Mouse (Mus musculus): Measurements from ENCODE around the gene Wnk2. TPM values are rescaled to one million over a fixed set of nuclear protein-coding genes. Genes with fewer than 3 reads are reported as not detected.
A peak's percentile ranks its signal among the peaks of the same experiment; 100 is the strongest.

Wnk2 gene
- total RNA-seq (2022): 100 to 1,000 TPM; 115 to 126 (median 123) TPM

GRCm38 (mm10) chr13:49147858-49148226 lies at the start of gene Wnk2:
Wnk2 (minus strand) TSS chr13:49148014.
- DNase-seq (ENCODE audit: low spot score in 2 of 2): peak in 1 of 2 experiments; percentile 81

- no peak for DNase-seq (ENCODE audit: low spot score in 2 of 2)
Observed at GRCm38 (mm10) chr13:49196766-49197165, 49.0 kb upstream of the Wnk2 start.

DNA sequence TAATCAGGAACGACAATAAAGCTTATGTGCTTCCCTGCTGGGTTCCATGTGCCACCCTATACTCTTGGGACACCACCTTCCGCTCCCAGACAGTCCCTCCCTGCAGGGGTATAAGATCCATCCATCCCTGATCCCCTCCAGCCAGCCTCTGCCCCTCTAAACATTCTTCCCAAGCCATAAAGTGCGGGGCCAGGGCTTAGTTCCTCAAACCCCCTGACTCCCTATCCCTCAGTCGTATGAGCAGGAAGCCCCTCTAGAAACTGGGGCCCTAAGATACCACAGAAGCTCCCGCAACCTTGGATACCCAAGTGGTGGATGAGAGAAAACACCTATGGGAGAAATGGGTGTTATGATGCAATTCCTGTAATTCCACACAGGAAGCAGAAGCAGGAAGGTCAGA lies 48.4 kb upstream of the Wnk2 start:
- no peak for DNase-seq (ENCODE audit: low spot score in 2 of 2)

DNA sequence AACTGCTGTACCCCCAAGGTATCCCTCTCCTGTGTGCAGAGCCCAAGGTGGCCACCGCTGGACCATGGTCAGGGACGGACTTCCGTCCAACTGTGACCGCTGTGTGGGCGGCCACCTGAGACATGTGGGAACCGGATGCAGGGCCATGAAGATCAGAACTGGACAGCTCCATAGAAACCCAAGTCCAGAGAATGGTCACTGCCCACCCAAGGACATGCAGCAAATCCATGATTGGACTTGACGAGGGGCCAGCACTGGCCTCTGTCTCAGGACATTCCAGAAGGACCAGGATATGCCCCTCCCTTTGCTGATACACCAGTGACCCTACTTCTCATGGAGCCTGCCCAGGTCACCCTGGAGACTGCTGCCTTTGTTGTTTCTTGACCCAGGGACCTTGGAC lies 47.8 kb upstream of the Wnk2 start:
- no peak for DNase-seq (ENCODE audit: low spot score in 2 of 2)

DNA sequence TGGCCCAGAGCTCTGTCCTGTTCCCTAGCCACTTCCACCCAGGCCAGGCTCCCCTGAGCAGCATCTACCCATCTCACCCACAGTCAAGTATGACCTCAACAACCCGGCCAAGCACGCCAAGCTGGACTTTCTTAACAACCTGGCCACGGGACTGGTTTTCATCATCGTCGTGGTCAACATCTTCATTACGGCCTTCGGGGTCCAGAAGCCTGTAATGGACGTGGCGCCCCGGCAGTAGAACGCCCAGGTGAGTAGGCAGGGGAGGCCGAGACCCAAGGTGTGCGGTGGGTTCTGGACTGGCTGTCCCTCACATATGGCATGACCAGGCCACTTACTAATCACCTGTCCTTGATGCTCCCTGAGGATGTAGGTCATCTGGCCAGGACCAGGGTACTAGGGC lies 47.0 kb upstream of the Wnk2 start:
- DNase-seq (ENCODE audit: low spot score in 2 of 2): no peak

DNA sequence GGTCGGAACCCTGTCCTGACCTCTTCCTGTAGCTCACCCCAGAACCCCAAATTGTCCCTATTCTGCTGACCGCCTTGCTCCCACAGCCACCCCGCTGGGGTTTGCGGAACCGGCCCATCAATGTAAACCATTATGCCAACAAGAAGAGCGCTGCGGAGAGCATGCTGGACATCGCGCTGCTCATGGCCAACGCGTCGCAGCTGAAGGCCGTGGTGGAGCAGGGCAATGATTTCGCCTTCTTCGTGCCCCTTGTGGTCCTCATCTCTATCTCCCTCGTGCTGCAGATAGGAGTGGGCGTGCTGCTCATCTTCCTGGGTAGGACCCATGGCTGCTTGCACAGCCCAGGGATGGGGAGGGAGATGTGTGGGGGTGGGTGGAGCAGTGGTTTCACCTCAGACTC lies 45.8 kb upstream of the Wnk2 start:
- DNase-seq (ENCODE audit: low spot score in 2 of 2): no peak

DNA sequence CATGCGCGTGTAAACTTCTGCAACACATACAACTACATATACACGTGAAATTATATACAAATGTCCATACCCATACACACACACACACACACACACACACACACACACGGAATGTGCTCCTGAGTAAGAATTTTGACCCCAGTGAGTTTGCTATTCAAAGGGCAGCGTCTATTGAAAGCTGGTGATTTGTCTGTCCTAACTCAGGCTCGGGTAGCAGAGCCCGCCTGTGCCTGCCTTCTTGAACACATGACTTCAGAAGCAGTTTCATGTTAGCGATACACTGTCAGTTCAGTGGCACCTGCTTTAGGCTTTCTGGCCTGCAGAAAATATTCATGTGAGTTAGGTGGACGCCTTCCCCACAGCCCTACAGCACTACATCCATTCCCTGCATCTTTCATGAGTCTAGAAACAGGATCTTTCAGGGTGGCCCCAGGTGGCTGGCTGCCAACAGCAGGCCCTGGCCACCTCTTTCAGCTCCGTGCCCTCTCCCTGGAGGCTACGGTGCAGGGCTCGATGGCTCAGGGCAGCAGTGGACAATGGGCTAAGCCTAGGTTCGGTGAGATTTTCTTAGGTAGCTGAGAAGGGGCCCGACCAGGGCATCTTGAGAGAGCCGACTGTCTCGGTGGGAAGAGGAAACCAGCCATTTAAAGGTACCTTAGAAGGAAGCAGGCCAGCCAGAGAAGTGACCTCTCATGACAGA lies 44.5 kb upstream of the Wnk2 start:
- DNase-seq (ENCODE audit: low spot score in 2 of 2): no peak

- no peak for DNase-seq (ENCODE audit: low spot score in 2 of 2)
Observed at GRCm38 (mm10) chr13:49191673-49192035, 43.8 kb upstream of the Wnk2 start.

DNA sequence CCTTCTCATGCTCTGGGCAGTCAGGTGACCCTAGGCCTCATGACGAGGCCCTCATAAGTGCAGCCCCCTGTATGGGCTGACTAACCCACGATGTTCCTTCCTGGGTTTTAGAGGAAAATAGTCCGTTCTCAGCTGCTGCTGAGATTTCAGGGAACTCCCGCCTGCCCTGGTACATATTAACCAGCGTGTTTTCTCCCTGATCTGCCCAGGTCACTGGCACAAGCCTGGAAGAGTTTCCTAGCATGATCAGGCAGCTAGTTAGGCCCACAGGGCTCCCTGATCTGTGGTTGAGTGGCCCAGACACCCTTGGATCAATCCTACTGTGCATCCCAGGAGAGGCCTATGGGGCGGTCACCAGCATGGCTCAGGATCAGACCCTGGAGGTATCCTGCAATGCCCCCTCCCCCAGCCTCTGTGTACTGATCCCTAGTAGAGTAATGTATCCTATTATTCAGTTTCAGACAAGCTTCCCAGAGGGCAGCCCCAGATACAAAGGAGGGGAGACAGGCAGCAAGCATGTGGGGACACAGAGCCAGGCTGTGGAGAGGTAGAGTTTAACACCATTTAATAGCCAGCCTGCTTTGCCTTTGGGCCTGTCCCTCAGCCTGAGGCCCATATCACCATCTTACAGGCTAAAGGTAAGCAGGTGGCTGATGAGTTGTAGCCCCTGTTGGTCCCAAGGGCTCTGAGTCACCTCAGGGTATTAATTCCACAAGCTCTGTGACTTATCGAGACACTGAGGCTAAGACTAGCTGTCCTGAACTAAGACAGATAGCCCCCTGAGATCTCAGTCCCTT lies 43.3 kb upstream of the Wnk2 start:
- DNase-seq (ENCODE audit: low spot score in 2 of 2): no peak

DNA sequence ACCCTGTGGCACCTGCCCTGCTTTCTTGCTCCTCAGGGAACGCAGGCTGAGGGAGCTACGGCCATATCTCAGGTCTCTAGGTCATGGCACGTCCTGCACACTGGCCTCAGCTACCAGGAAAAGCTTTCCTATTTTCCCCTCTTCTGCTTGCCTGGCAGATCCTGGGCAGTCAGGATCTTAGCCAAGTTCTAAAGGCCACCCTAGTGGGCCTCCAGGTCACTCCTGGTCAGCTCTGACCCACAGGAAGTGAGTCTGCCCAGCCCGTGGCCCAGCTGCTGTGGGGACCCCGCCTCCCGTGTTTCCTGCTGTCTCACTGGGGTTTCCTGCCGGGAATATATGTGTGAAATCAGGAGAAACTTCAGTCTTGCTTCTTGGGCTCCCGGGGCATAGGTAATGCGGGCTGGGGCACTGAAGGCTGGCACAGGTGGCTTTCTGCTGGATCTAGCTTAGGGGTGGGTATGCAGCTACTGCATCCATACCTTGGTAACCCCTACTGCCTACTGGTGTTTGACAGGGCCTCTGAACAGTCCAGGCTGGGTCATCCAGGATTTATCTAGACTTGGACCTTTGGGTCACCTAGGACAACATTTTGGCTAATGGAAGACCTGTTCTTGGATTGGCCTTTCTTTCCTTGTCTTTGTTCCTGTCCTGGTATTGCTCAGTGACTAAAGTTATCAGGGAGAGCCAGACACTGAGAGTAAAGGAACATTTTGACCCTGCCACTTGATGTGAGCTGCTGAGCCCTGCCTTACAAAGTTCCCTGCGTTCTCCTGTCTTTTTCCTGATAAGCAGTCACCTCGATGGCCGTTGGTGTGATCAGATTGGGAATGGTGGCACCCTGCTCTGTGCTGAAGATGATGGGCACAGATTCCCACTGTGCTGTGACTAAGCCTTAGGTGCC lies 42.4 kb upstream of the Wnk2 start:
- no peak for DNase-seq (ENCODE audit: low spot score in 2 of 2)

DNA sequence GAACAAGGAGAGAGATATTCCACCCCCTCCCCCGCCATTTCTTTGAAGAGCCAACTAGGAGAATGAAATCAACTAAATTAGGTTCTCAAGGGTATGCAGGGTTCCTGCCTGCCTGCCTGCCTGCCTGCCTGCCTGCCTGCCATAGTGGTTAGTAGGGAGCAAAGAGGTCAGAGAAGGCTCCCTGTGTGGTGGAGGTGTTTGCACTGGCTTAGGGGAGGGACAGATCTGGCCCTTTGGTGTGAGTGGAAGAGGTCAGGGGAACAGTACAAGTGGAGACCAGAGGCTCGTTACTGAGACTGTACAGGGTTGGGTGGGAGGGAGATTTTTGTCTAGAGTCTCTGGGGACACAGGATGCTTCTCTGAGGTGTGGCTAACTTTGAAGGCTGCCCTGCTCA lies 41.1 kb upstream of the Wnk2 start:
- DNase-seq (ENCODE audit: low spot score in 2 of 2): no peak

DNA sequence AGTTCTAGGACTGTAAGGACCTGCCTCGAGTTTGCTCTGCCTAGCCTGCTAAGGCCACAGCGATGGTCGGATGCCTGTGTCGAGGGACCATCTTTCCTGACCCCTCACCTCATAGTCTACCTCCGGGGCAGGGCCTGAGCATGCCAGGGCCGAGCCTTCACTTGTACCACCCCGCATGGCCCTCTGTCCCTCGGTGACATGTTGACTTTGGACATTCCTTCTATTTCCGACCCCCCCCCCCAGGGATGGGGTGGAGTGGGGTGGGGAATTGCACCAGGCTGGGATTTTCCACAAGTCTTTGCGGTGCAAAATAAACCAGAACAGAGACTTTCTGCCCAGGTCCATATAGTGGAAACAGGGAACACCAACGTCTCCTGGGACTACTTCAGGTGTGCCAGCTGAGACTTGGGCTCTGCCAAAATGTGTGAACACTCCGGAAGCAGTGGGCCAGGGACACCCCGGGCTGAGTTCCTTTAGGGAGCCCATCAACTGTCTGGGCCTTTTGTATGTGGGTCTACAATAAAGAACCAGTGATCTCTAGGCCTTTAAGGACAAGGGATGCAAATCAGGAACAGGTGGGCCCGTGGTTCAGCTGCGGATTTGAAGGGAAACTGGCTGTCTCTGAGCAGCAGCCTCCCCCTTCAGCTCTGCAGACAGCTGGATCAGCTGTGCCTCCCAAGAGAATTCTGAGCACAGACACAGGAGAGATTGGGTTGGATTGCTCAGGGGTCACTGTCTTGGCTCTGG lies 40.6 kb upstream of the Wnk2 start:
- DNase-seq (ENCODE audit: low spot score in 2 of 2): no peak

GRCm38 (mm10) chr13:49187288-49188218 lies 39.7 kb upstream of the Wnk2 start, which contains the start of gene Ninj1:
Ninj1 (plus strand) TSS chr13:49187485.
- DNase-seq (ENCODE audit: low spot score in 2 of 2): peak; percentile 62 to 83

- no peak for DNase-seq (ENCODE audit: low spot score in 2 of 2)
Observed at GRCm38 (mm10) chr13:49186798-49187287, 39.0 kb upstream of the Wnk2 start.

DNA sequence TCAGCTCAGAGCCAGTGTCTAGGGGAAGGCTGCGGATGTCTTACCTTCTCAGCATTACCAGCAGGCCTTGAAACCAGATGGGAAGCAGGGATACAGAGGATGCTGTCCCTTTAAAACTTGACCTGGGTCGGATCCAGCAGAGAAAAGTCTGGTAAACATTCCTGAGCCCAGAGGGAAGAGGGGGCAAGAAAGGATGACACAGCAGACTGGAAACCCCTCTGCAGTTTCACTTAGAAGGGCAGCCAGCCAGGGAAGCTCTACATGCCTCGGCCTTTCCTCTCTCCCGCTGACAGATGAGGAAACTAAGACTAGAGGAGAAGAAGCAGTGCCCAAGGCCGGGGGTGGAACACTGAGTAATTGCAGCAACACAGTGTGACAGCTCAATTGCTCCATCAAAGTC lies 35.8 kb upstream of the Wnk2 start:
- DNase-seq (ENCODE audit: low spot score in 2 of 2): no peak

- DNase-seq (ENCODE audit: low spot score in 2 of 2): no peak
Observed at GRCm38 (mm10) chr13:49183161-49183560, 35.3 kb upstream of the Wnk2 start.

DNA sequence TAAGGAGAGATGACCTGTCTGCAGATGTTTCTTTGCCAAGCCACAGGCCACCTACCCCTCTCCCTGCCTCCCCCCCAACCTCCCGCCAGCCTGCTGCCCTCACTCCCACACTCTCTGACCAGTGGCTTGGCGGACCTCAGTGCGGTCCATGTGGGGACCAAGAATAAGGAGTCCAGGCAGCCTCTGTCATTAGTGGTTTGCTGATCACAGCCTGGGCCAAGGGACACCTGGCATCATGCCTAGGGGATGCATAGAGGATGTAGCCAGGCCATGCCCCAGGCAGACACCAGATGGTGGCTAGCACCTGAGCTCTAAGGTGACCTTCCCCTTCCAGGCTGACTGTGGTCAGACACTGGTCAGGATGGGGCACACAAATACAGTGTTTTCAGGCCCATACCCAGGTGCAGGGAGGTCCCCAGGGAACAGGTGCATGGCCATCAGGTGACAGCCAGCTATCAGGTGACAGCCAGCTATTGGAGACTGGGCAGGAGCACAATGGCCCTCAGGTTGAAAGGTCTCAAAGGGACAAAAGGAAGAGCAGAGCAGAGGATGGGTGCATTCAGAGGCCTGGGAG lies 33.7 kb upstream of the Wnk2 start:
- DNase-seq (ENCODE audit: low spot score in 2 of 2): no peak

GRCm38 (mm10) chr13:49180691-49181090 lies 32.9 kb upstream of the Wnk2 start:
- DNase-seq (ENCODE audit: low spot score in 2 of 2): no peak

- no peak for DNase-seq (ENCODE audit: low spot score in 2 of 2)
Observed at GRCm38 (mm10) chr13:49180274-49180673, 32.5 kb upstream of the Wnk2 start.

Data from left cerebral cortex, adult 8-10 months (tissue).